Mouse (Mus musculus) frontal cortex, postnatal 14 days (tissue): ENCODE measurements around the gene Fermt2.

ENCODE experiments used
- DNase-seq, 2 experiments: peaks; one replicate each; pipeline ENCODE4 v3.0.0; 2022; ENCODE audit warnings: low spot score in 2 of 2

Gene Fermt2

GRCm38 (mm10) chr14:45464036-45465035 is 65.6 kb downstream of the Fermt2 start:
- DNase-seq = no peak

- no peak for DNase-seq
Measured at GRCm38 (mm10) chr14:45463599-45463998, 66.3 kb downstream of the Fermt2 start.

DNA sequence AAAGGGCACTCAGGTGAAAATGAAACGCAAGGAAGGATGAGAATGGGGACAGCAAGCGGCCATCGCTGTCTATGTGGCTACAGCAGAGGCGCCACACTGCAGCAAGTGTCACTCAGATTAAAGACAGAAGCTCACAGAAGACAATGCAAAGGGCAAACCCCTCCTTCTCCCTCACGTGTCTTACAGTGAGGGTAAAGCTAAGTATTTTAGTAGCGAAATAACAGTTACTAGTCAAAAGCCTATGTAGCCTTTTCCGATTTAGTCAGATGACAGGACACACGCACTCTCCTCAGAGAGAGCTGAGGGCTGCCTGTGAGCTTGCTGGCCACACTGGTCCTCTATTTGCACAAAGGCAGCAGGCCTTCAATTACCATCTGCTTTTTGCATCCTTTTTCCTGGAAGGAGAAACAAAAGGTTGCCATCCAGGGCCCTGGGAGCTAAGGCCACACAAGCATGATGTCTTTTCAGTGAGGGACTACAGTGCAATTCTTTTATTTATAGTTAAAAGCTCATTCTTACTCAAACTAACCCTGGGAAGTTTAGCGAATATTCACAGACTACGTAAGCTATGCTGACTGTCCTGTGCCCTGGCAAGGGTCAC is 66.9 kb downstream of the Fermt2 start:
- no peak for DNase-seq

- DNase-seq = peak in 1 of 2 experiments; percentile 44
Measured at GRCm38 (mm10) chr14:45462374-45462773, 67.5 kb downstream of the Fermt2 start.

DNA sequence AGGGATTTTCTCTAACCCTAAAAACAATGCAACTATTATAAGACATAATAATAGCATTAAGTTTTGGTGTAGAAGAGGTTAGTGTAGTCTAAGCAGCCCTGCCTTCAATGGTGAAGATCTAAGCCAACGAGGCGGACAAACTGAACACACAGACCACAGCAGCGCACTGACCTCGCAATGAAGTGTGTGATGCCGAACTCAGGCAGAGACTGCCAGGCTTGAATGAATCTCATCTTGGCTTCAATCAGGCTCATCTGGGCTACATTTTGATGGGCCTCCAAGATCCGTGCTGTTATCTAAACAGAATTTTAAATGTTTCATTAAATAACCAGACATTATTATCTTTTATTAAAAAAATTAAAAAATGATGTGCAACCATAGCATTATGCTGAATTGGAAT is 68.0 kb downstream of the Fermt2 start:
- DNase-seq = no peak

- DNase-seq = no peak
Measured at GRCm38 (mm10) chr14:45460491-45460890, 69.4 kb downstream of the Fermt2 start.

GRCm38 (mm10) chr14:45459877-45460276 is 70.0 kb downstream of the Fermt2 start:
- no peak for DNase-seq

DNA sequence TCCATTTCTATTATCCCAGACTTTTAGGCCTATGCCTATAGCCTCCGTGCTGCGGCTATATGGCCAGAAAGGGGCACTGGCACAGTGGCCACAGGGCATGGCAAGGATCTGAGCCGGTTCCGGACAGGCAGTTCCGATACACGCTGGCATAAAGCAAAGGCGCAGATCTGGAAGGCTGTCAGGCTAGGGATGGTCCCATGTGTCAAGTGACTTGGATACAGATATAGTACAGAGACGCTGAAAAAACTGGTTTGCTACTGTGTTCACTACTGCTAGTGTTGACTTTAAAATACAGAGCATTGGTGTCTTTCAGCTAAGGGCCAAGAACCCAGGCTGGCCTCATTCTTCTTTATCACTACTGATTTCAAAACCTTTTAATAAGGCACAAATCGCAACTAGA is 72.9 kb downstream of the Fermt2 start:
- DNase-seq = no peak

GRCm38 (mm10) chr14:45456502-45456846 is 73.4 kb downstream of the Fermt2 start:
- no peak for DNase-seq

DNA sequence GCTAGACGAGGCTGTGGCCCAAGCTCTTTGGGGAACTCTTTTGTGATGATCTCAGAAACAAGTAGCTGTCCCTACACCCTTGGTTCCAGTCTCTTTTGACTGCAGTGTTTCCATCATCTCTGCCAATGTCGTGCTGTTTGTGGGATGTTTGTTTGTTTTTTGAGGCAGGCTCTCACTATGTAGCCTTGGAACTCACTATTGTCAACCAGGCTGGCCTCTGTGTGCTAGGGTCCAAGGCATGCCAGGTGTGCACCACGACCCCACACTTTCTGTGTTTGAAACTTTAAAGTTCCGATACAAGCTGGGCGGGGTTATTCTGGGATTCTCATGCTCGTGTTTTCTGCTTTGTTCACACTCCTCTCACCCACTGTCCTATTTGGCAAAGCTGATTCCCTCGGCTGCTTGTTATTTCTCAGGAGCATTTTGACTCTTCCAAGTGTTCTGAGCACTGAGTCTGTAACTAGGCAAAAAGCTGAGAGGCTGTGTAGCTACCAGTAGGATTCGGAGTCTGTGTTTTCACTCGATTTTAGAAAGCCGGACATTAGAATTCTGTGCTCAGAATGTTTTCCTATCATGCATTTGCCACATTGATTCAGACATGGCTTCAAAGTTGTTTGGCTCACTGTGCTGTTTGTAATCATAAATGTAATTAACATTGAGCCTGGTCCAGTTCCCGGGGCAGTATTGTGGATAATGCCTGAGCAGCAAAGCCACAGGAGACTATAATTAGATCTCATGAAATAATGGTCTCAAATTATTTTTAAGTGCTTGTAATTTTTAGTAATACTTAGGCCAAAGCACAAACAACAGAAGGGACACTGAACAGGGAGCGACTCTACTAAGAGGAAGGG is 74.0 kb downstream of the Fermt2 start:
- no peak for DNase-seq

- no peak for DNase-seq
Measured at GRCm38 (mm10) chr14:45453538-45454233, 76.2 kb downstream of the Fermt2 start.

DNA sequence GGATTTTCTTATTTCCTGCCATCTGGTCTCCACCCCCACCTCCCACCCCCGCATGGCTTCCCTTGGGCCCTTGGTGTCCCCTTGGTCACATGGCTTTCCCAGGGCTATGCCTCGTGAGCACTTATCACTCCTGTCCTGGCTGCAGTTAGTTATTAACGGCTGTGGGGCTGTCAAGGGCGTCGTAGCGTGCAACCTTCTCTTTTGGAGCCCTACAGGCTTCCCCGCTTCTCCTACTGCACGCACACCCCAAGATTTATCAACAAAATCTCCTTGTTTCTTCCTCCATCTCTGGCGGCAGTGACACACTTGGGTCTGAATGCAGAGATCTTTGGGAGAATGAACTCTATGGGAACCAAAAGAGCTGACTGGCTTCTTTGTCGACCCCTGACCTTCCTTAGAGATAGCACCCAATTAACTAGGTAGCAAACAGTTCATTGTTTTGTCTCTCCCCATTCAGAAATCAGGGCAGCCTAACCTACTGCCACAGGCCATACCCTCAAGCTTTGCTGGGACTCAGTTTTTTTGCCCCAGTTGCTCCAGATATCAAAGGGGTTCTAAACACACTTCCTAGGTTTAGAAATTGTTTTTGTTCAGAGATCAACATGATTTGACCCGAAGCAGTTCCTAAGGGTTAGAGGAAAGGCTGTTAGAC is 76.9 kb downstream of the Fermt2 start:
- no peak for DNase-seq

GRCm38 (mm10) chr14:45452148-45452547 is 77.8 kb downstream of the Fermt2 start:
- no peak for DNase-seq

DNA sequence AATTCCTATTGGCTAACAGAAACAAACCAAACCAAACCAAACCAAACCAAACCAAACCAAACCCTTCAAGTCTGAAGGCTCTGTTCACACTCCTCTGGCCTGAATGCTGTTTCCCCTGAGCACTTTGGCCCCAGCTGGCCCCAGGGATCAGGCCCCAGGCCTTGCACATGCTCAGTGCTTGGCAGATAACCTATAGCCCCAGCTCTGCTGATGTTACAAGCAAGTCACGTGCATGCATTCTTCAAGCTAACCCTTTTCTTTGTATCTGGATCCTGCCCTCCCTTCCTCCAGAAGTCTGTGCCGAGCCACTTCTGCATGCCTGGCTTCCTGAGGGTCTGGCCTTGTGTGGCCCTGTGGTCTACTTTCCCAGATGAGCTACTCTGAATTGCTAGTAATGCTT is 78.8 kb downstream of the Fermt2 start:
- no peak for DNase-seq

DNA sequence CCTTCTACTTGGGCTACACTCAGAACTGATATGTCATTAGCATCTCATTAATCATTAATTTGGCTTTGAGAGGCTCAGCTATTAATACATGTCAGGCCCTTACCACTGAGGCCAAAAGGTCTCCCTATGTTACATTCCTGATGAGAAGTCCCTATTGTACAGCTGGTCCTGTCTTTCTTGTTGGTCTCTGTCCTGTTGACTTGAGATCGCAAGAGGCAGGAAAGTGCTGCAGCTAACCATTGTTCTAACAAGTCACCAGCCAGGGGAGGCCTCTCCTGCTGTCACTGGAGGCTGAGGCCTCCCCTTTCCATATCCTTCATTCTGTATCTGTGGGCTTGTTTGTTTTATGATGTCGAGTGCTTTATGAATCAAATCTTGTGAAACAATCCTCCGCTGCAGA is 83.1 kb downstream of the Fermt2 start:
- DNase-seq = no peak

- no peak for DNase-seq
Measured at GRCm38 (mm10) chr14:45445445-45445844, 84.5 kb downstream of the Fermt2 start.

DNA sequence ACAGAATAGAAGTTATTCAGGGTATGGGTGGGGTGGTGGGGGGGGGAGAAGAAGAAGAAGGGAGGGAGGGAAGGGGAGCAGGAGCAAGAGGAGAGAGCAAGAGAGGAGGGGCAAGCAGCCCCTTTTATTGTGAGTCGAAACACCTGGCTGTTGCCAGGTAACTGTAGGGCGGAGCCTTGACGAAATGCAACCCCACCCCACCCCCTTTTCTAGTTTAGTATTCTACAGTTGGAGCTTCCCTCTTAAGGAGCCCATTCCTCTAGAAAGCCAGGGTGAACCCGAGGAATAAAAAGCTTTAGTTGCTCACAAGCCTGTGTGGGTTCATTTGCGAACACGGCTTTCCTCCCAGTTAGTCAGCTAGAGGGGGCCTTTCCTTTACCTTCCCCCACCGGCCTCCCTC is 85.0 kb downstream of the Fermt2 start:
- no peak for DNase-seq

GRCm38 (mm10) chr14:45442781-45443560 is 86.9 kb downstream of the Fermt2 start:
- DNase-seq = no peak

DNA sequence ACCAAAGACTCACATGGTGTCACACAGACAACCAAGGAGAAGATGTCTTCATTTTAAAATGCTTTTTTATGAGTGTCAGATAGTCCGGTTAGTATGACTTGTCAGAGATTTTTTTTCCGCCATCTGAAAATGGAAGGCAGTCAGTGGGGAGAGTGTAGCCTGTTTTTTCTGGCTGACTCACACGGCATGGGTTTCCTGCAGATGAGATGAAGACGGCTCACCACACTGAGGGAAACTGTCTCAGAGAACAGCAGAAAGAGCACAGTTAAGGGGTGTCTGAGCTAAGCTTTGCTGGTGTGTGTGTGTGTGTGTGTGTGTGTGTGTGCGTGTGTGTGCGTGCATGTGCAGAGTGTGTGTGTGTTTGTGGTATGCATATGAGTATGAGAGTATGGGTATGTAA is 88.6 kb downstream of the Fermt2 start:
- no peak for DNase-seq

DNA sequence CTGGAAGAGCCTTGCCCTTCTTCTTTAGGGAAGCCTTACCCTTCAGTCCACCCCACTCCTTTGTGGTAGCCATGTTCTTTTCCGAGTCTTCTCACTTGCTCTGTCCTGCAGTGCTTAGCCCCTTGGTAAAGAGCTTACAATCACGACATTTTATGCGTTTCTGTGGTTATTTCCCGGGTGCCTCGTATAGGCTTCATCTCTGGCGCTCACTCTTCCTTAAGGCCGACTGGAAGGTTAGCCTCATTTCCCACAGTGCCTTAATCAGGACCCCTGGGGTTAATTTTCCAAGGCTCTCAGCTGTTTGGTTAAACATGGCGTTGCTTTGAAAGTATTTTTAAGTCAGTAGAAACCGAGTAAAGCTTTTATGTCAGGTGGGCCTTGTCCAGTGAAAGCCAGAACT is 90.5 kb downstream of the Fermt2 start:
- no peak for DNase-seq
